Mouse (Mus musculus): Measurements from ENCODE around the gene Olfr394. TPM values are rescaled to one million over a fixed set of nuclear protein-coding genes. Genes with fewer than 3 reads are reported as not detected.
"Not testable (repeated sequence)": the region's sequence is repeated elsewhere in the genome, so short reads cannot be mapped to it uniquely, and the experiment has no call there.

The Olfr394 gene
- not detected for total RNA-seq (2021)

DNA sequence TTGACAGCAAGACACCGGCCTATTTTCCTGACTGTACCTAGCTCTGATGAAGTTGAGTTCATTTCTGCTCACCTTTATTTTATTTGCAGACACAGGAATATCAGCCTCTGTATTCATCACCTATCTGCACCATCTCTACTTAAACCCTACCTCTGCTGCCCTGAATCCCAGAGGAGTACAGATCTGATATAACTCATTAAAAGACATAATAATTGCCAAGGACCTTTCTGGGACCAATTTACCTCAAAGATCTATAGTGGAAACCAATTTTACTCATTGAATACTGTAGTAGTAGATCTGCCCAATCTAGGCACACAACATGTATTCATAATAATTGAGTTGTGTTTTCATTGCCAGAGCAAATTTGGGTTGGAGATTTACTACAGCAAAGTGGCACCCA, at the start of gene Olfr394:
Gene Olfr394, minus strand, starts transcription at position 101 of the 400 bp plus-strand sequence.
- intact Hi-C loops (cut with DNase I) = no loop called here
- DNase-seq = no peak

DNA sequence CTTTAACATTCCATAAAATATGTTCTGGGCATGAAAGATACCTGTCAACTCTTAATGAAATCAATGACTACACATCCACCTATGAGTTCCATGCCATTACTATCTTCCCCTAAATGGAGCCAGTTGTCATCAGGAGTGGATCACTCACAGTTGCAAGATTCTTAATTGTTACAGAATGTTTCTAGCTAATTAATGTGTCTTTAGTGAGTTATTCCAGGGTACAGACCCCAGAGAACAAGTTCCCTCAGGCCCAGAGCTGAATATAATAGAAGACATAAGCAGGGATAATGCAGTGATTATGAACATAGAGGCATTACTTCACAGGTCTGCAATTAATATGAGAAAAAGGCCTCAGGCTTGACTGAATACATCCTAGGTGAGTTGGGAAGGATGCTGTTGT, 45.8 kb upstream of the Olfr394 start, which contains the start of gene Olfr23:
Gene Olfr23, plus strand, starts transcription at position 301 of the 400 bp plus-strand sequence.
- no peak for DNase-seq
- intact Hi-C loops (cut with DNase I) = no loop called here

DNA sequence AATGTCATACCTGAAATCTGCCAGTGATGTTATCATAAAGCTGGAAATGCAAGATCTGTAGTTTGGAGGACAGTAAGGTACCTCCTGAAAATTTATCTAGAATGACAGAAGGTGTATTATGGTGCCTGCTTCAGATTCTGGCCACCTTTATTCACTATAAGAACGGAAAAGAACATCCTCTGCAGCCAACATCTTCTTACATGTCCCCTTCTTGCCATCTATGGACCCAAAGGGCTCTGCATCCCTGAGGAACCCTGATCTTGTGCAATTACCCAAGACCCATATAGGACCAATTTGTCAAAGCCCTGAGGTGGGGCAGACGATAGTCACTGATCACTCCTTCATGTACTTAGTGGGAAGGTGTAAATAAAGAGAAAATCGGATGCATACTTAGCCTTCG, 18.6 kb upstream of the Olfr394 start, which contains the start of gene Olfr395:
Gene Olfr395, minus strand, starts transcription at position 101 of the 400 bp plus-strand sequence.
- intact Hi-C loops (cut with DNase I); DNase-seq: not testable (repeated sequence)

GRCm38 (mm10) chr11:73851354-73851753, 39.2 kb downstream of the Olfr394 start, which contains the start of gene Olfr393:
Gene Olfr393, minus strand, starts transcription at chr11:73851454.
- DNase-seq = no peak
- intact Hi-C loops (cut with DNase I) = no loop called here

Other genes starting within 250 kb of the Olfr394 start
- gene Zfp735, start 202.0 kb downstream of the Olfr394 start, total RNA-seq (2021) = not detected
- gene Olfr389, start 110.1 kb downstream of the Olfr394 start, total RNA-seq (2021) = not detected
- gene Olfr390, start 107.8 kb downstream of the Olfr394 start, total RNA-seq (2021) = not detected
- gene Olfr391-ps, start 87.7 kb downstream of the Olfr394 start, total RNA-seq (2021) = not detected
- not detected for gene Olfr392, start 73.7 kb downstream of the Olfr394 start, total RNA-seq (2021)
- not detected for gene Olfr393, start 39.3 kb downstream of the Olfr394 start, total RNA-seq (2021)
- gene Olfr395, start 18.5 kb upstream of the Olfr394 start, total RNA-seq (2021) = not detected
- gene Olfr23, start 45.9 kb upstream of the Olfr394 start, total RNA-seq (2021) = not detected
- not detected for gene Olfr397, start 70.0 kb upstream of the Olfr394 start, total RNA-seq (2021)
- not detected for gene Olfr398, start 99.6 kb upstream of the Olfr394 start, total RNA-seq (2021)
- not detected for gene Olfr139, start 165.8 kb upstream of the Olfr394 start, total RNA-seq (2021)
- not detected for gene Olfr399, start 165.8 kb upstream of the Olfr394 start, total RNA-seq (2021)
- not detected for gene Zfp616, start 179.2 kb upstream of the Olfr394 start, total RNA-seq (2021)
- gene Olfr401, start 222.9 kb upstream of the Olfr394 start, total RNA-seq (2021) = not detected

Measured in left cerebral cortex, postnatal 4 days (tissue).